In the genomic region with DNA sequence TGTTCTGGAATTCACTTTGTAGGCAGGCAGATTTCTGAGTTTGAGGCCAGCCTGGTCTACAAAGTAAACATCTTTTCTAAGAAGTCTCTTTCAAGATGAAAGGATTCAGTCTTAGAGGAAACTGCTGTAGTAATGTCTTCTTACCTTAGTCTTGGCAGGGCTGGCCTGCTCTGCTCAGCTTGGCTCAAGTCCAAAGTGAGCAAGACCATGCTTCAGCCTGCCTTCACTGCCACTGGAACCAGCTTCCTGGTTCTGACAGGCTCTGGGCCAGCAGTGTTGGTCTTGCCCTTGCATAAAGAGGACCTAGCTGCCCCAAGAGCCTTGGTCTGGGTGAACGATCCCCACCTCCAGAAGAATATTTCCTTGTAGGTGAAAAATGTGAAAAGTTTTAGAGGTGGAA, we compare ENCODE assay signal across 20 mouse cellular contexts.
DNase-seq lines count a peak whose midpoint lies in the region; ATAC-seq lines count a peak whose summit lies in the region.
"Had no signal": no experiment of that assay in that cellular context is flagged by ENCODE, and none has a peak within 500 bp of the region (broad histone marks: within the 10 kb centered on the region; RNA-seq: fewer than 3 reads in every experiment).

No protein-coding gene starts in this region.

- H3K27ac ChIP-seq in kidney, embryonic 14.5 days (ENCODE audit: low read depth, low read length), result no peak overlapping the region
- H3K27ac ChIP-seq: forebrain, embryonic 15.5 days; gastrocnemius, adult 2 months; limb, embryonic 12.5 days; liver, embryonic 14.5 days; midbrain, embryonic 10.5 days had no signal

- ATAC-seq in kidney, embryonic 14.5 days (ENCODE audit: low FRiP score, low TSS enrichment), result no peak
- ATAC-seq: forebrain, embryonic 15.5 days; inflammation-experienced regulatory T-cells, adult 6 months had no signal

- H3K9me3 ChIP-seq in kidney, embryonic 14.5 days (ENCODE audit: control insufficient read depth, low read length), result no peaks in the 10 kb centered on the region
- H3K9me3 ChIP-seq: forebrain, embryonic 15.5 days; limb, embryonic 12.5 days; midbrain, embryonic 10.5 days had no signal

- no peak overlapping the region for H3K4me2 ChIP-seq in kidney, embryonic 14.5 days (replicated peaks; ENCODE audit: low read depth, low read length)
- H3K4me2 ChIP-seq: forebrain, embryonic 15.5 days; limb, embryonic 12.5 days had no signal

- no peak overlapping the region for H3K4me3 ChIP-seq in kidney, embryonic 14.5 days (ENCODE audit: low read length)
- H3K4me3 ChIP-seq: erythroblast, embryonic 14.5 days; forebrain, embryonic 15.5 days; gastrocnemius, adult 2 months; limb, embryonic 12.5 days; midbrain, embryonic 10.5 days; myocyte had no signal

- H3K36me3 ChIP-seq in kidney, embryonic 14.5 days (ENCODE audit: control insufficient read depth, insufficient read depth, low read length), result no peaks in the 10 kb centered on the region
- H3K36me3 ChIP-seq: forebrain, embryonic 15.5 days; limb, embryonic 12.5 days; midbrain, embryonic 10.5 days had no signal

- 73% methylated on average over 1 of the region's 1 CpGs for WGBS in kidney, embryonic 14.5 days

- DNase-seq in kidney, adult 8-10 months, result peak; percentile 11 to 22
- peak; percentile 11 for DNase-seq in ovary, adult 18-20 months (ENCODE audit: low spot score)
- DNase-seq in ovary, postnatal 14 days (ENCODE audit: low spot score), result no peak
- DNase-seq in NIH3T3 (ENCODE audit: low read depth), result peak; percentile 6
- DNase-seq in kidney, postnatal 14 days, result peak; percentile 25
- no peak for DNase-seq in gastrocnemius, adult 18-20 months (ENCODE audit: low spot score)
- DNase-seq: adrenal gland, adult 8-10 months; cerebellum, adult 9-11 months; gastrocnemius, adult 2 months; layer of hippocampus, postnatal 36 days; lung, postnatal 36 days; thymus, adult 2 months had no signal

- H3K4me1 ChIP-seq in kidney, embryonic 14.5 days (ENCODE audit: control insufficient read depth, insufficient read depth, low read length), result no peaks in the 10 kb centered on the region
- H3K4me1 ChIP-seq: midbrain, embryonic 10.5 days had no signal

- H3K9ac ChIP-seq in kidney, embryonic 14.5 days (ENCODE audit: low read depth, low read length), result no peak overlapping the region
- H3K9ac ChIP-seq: forebrain, embryonic 15.5 days; limb, embryonic 12.5 days; liver, embryonic 14.5 days had no signal

- H3K27me3 ChIP-seq in kidney, embryonic 14.5 days (ENCODE audit: control insufficient read depth, insufficient read depth, low read length), result no peaks in the 10 kb centered on the region
- H3K27me3 ChIP-seq: forebrain, embryonic 15.5 days; limb, embryonic 12.5 days had no signal

Comparison
In these comparisons a context has a peak if more than half of its experiments do, and no peak if none do; other contexts are left out.
1. DNase-seq: peak in kidney, adult 8-10 months (2 of 2), ovary, adult 18-20 months (single experiment), NIH3T3 (single experiment) and kidney, postnatal 14 days (single experiment); none in ovary, postnatal 14 days (single experiment) and gastrocnemius, adult 18-20 months (single experiment).